Mouse (Mus musculus) embryonic facial prominence, embryonic 13.5 days (tissue): Measurements from ENCODE around the gene Lcor. TPM values are rescaled to one million over a fixed set of nuclear protein-coding genes. Genes with fewer than 3 reads are reported as not detected.

Source experiments
- ATAC-seq: fragments of 200-750 bp; cut with Nextera tagmentation; 2 replicates; pipeline ENCODE4 v1.8.0; 2017; ENCODE audit warnings: low read depth; ENCODE audit not compliant: insufficient number of reproducible peaks, insufficient read depth, low FRiP score, low TSS enrichment
- H3K27ac ChIP-seq: fragments of 300-500 bp; sonication (generic); 2 replicates; pipeline ENCODE4 v1.5.1; 2015; ENCODE audit warnings: moderate library complexity, mild to moderate bottlenecking, inconsistent platforms
- H3K27me3 ChIP-seq: fragments of 300-500 bp; sonication (generic); 2 replicates; pipeline ENCODE4 v1.6.1; 2015; ENCODE audit warnings: mild to moderate bottlenecking, inconsistent platforms
- H3K36me3 ChIP-seq: fragments of 300-500 bp; sonication (generic); 2 replicates; pipeline ENCODE4 v1.6.1; 2015; ENCODE audit warnings: mild to moderate bottlenecking, inconsistent platforms
- H3K4me1 ChIP-seq: fragments of 300-500 bp; sonication (generic); 2 replicates; pipeline ENCODE4 v1.6.1; 2015; ENCODE audit warnings: inconsistent platforms
- H3K4me2 ChIP-seq: fragments of 300-500 bp; sonication (generic); 2 replicates; pipeline ENCODE4 v1.6.1; 2015; ENCODE audit warnings: moderate library complexity, mild to moderate bottlenecking, inconsistent platforms
- H3K4me3 ChIP-seq: fragments of 300-500 bp; sonication (generic); 2 replicates; pipeline ENCODE4 v1.5.1; 2015; ENCODE audit warnings: mild to moderate bottlenecking, inconsistent platforms
- H3K9ac ChIP-seq: fragments of 300-500 bp; sonication (generic); 2 replicates; pipeline ENCODE4 v1.6.1; 2015; ENCODE audit warnings: mild to moderate bottlenecking, inconsistent platforms
- H3K9me3 ChIP-seq: fragments of 300-500 bp; sonication (generic); 2 replicates; pipeline ENCODE4 v1.6.1; 2016; ENCODE audit warnings: inconsistent platforms
- whole genome bisulfite sequencing: fragments of 180-500 bp; shearing (Covaris S2); methylation state at CpG from one replicate; pipeline ENCODE4 v1.1.7; 2015; ENCODE audit warnings: mixed read lengths; 5-methylcytosine and 5-hydroxymethylcytosine counted together
- polyA plus RNA-seq: library from polyadenylated mRNA; unstranded; fragments of >200 nt; fragmentation: Nextera tagmentation; extraction: Ambion mirVana; gene quantifications from 2 replicates; pipeline ENCODE4 v1.2.1, GENCODE M21; 2015

Gene Lcor
- polyA plus RNA-seq, 1 experiment from 2014 or later, result 9.4 TPM

DNA sequence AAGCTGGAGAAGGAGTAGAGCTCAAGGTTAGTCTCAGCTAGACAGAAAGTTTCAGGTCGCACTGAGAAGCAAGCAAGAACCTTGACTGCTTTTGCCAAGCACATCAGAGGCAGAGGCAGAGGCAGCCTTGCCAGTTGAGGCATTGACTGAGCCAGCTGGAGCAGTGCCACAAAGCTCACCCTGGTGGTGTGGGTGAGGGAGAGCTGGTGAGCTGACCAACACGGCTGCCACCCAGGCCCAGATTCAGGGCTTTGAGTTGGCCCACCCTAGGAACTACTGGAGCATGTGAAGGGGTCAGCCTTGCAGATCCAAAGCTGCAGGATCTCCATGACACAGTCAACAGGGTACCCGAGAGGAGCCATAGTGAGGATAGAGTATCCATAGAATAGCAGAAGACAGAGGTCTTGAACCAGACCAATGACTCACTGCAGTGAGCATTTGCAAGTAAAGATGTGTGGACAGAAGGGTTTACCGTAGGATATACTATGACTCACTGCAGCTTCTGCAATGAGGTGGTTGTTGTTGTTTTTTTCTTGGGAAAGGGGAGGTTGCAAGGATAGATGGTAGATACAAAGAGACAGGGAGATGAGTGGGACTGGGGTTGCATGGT, 97.0 kb downstream of the Lcor start:
- peaks cover 31% of the 10 kb centered on the region for H3K36me3 ChIP-seq
- no peaks in the 10 kb centered on the region for H3K4me1 ChIP-seq
- H3K27me3 ChIP-seq, result no peaks in the 10 kb centered on the region
- no peak overlapping the region for H3K4me3 ChIP-seq
- no peak for ATAC-seq
- H3K4me2 ChIP-seq, result no peak overlapping the region
- no peak overlapping the region for H3K27ac ChIP-seq
- no peaks in the 10 kb centered on the region for H3K9me3 ChIP-seq
- WGBS, result 92% methylated on average over 4 of the region's 4 CpGs
- no peak overlapping the region for H3K9ac ChIP-seq

- H3K9me3 ChIP-seq, result no peaks in the 10 kb centered on the region
- H3K9ac ChIP-seq, result no peak within 1 kb of the TSS
- 90% methylated on average over 23 of the region's 23 CpGs for WGBS
- no peaks in the 10 kb centered on the region for H3K27me3 ChIP-seq
- H3K4me1 ChIP-seq, result no peaks in the 10 kb centered on the region
- H3K36me3 ChIP-seq, result peaks cover 46% of the 10 kb centered on the region
- no peak within 1 kb of the TSS for H3K4me2 ChIP-seq
- no peak for ATAC-seq
- H3K4me3 ChIP-seq, result no peak within 1 kb of the TSS
- no peak within 1 kb of the TSS for H3K27ac ChIP-seq
Measured at GRCm38 (mm10) chr19:41581706-41582420, 99.4 kb downstream of the Lcor start, which contains the start of gene Gm340. TSS of gene Gm340 (plus strand) at chr19:41582370.

DNA sequence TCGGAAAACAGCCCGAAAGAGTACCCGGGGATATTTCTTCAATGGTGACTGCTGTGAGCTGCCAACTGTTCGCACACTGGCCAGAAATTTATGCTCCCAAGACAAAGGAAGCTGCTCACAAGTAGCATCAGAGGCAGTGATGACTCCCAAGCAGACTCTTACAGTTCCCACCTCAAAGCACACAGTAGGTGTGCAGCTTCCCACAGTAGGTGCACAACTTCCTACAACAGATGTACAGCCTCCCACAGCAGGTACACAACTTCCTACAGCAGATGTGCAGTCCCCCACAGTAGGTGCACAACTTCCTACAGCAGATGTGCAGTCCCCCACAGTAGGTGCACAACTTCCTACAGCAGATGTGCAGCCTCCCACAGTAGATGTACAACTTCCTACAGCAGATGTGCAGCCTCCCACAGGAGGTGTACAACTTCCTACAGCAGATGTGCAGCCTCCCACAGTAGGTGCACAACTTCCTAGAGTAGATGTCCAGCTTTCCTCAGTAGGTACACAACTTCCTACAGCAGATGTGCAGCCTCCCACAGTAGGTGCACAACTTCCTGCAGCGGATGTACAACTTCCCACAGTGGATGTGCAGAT, 100.6 kb downstream of the Lcor start:
- Histone ChIP-seq H3K27me3 (no peaks in the 10 kb centered on the region), H3K9me3 (no peaks in the 10 kb centered on the region), H3K4me2 (no peak overlapping the region), H3K4me3 (no peak overlapping the region), H3K36me3 (peaks cover 46% of the 10 kb centered on the region), H3K27ac (no peak overlapping the region), H3K4me1 (no peaks in the 10 kb centered on the region), H3K9ac (no peak overlapping the region)
- no peak for ATAC-seq
- 97% methylated on average over 5 of the region's 5 CpGs for WGBS

GRCm38 (mm10) chr19:41586752-41587151, 104.3 kb downstream of the Lcor start:
- WGBS, result 95% methylated on average over 10 of the region's 10 CpGs
- Histone ChIP-seq H3K36me3 (peaks cover 42% of the 10 kb centered on the region), H3K27ac (no peak overlapping the region), H3K4me3 (no peak overlapping the region), H3K27me3 (no peaks in the 10 kb centered on the region), H3K9me3 (no peaks in the 10 kb centered on the region), H3K4me2 (no peak overlapping the region), H3K4me1 (peaks cover 3% of the 10 kb centered on the region; the same call in 1 of the 2 replicates), H3K9ac (no peak overlapping the region)
- ATAC-seq, result no peak

DNA sequence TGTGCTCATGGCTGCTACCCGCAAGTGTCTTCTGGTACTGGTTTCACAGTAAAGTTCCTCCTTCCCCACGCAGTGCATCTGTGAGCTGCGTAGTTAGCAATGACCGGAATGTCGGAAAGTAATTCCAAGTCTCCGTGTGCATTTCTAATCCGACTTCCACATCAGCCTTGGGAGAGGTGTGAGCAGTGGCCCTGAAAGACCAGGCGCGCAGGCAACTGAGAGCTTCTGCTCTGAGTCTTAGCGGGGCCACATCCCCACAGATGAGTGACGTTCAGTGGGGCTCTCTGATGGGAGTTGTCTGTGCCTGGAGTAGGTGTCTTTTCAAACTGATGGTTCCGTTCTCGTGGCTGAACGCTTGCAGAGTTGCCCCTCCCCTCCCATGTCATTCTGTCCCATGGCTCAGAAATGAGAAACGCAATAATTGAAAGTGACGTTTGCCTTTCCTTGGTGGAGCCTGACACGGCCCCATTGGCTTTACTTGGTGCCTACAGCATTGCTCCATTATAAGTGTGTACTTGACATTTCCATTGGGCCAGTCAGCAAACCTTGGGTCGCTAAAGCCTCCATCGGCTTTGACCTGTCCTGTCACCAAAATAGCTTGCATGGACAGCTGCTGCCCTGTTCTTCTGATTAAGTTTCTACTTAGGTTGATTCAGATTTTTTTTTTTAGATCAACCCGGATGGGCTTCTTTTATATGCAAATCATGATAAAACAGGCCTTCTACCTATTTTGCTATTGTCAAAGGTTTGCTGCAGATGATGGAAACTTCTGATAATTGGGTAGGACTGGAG, 105.2 kb downstream of the Lcor start:
- H3K27me3 ChIP-seq, result no peaks in the 10 kb centered on the region
- H3K4me2 ChIP-seq, result no peak overlapping the region
- no peak overlapping the region for H3K27ac ChIP-seq
- peaks cover 33% of the 10 kb centered on the region for H3K36me3 ChIP-seq
- peaks cover 8% of the 10 kb centered on the region; the same call in 1 of the 2 replicates for H3K4me1 ChIP-seq
- H3K9ac ChIP-seq, result no peak overlapping the region
- no peak for ATAC-seq
- WGBS, result 86% methylated on average over 20 of the region's 20 CpGs
- H3K9me3 ChIP-seq, result no peaks in the 10 kb centered on the region
- H3K4me3 ChIP-seq, result no peak overlapping the region

DNA sequence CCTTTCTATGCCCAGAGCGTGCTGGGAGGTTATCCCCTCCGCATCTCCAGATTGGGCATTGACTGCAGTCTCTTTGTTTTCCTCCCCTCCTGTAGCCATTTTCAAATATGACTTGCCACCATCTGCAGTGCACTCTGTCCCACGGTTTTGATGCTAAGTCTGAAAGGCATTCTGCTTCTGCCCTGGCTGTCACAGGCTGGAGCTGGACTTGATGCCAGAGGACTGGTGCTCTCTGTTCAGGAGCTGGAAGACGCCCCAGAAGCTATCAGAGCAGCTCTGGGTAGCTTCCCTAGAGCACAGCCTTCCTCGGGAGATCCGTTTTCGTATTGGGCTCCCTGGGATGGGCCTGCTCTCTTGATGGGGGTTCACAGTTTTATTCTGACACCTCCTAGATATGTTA, 106.6 kb downstream of the Lcor start:
- 82% methylated on average over 7 of the region's 7 CpGs for WGBS
- no peaks in the 10 kb centered on the region for H3K9me3 ChIP-seq
- no peaks in the 10 kb centered on the region for H3K27me3 ChIP-seq
- ATAC-seq, result no peak
- H3K36me3 ChIP-seq, result peaks cover 19% of the 10 kb centered on the region
- no peak overlapping the region for H3K9ac ChIP-seq
- peaks cover 8% of the 10 kb centered on the region; the same call in 1 of the 2 replicates for H3K4me1 ChIP-seq
- no peak overlapping the region for H3K27ac ChIP-seq
- H3K4me3 ChIP-seq, result no peak overlapping the region
- no peak overlapping the region for H3K4me2 ChIP-seq

GRCm38 (mm10) chr19:41589681-41590080, 107.2 kb downstream of the Lcor start:
- H3K27ac ChIP-seq, result no peak overlapping the region
- ATAC-seq, result no peak
- no peaks in the 10 kb centered on the region for H3K9me3 ChIP-seq
- no peaks in the 10 kb centered on the region for H3K27me3 ChIP-seq
- no peak overlapping the region for H3K4me3 ChIP-seq
- no peak overlapping the region for H3K9ac ChIP-seq
- H3K4me2 ChIP-seq, result no peak overlapping the region
- 80% methylated on average over 8 of the region's 8 CpGs for WGBS
- H3K4me1 ChIP-seq, result peaks cover 11% of the 10 kb centered on the region; the same call in 1 of the 2 replicates
- H3K36me3 ChIP-seq, result peaks cover 12% of the 10 kb centered on the region

DNA sequence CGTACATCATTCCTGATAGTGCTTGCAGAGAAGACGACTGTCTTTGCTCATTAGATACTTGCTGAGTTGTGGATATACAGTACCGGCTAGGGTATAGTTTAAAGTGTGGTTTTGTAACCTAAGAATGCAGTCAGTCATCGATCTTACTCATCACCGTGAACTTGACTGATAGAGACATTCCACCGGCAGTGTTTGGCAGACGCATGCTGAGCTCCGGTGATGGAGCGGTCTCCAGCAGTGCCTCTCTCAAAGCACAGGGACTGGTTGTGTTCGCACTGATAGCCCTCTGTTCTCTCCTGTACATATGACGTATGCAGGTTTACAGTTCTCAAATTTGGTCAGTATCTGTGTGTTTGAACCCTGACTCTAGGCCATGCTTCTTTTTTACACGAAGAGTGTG, 109.4 kb downstream of the Lcor start:
- ATAC-seq, result no peak
- no peaks in the 10 kb centered on the region for H3K9me3 ChIP-seq
- no peak overlapping the region for H3K27ac ChIP-seq
- H3K36me3 ChIP-seq, result no peaks in the 10 kb centered on the region
- H3K27me3 ChIP-seq, result no peaks in the 10 kb centered on the region
- peaks cover 12% of the 10 kb centered on the region; the same call in 1 of the 2 replicates for H3K4me1 ChIP-seq
- H3K4me2 ChIP-seq, result no peak overlapping the region
- 74% methylated on average over 12 of the region's 12 CpGs for WGBS
- no peak overlapping the region for H3K4me3 ChIP-seq
- H3K9ac ChIP-seq, result no peak overlapping the region

DNA sequence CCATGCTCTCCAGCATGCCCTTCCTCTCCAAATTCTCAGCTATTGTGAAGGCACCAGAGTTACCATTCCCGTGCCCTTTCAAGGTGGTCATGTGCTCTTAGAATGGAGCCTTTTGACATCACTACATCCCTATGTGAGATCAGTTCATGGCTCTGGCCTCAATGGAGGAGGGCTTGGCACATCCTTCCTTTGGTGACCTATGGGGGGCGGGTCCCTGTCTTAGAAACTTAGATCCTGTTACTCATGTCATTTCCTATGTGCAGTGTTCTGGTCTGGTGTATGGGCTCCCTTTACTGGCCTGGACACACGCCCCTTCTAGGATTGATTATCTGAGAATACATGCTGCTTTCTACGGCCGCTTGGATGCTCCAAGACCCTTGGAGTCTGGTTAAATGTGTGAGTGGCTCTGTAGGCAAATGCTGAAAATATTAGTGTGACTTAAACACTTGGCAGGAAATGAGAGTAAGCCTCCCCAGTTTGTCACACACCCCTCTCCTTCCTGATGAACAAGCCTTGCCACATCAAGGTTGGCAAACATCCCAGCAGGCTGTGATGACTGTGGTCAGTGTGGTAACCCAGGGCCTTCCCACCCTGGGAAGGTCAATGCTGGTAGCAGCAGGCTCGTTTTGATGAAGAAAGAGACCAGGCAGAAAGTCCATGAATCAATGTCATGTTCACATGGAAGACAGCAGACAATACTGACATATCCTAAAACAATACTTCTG, 114.9 kb downstream of the Lcor start:
- Histone ChIP-seq H3K4me2 (no peak overlapping the region), H3K36me3 (no peaks in the 10 kb centered on the region), H3K27me3 (no peaks in the 10 kb centered on the region), H3K4me1 (peaks cover 3% of the 10 kb centered on the region; the same call in 1 of the 2 replicates), H3K9me3 (no peaks in the 10 kb centered on the region), H3K27ac (no peak overlapping the region), H3K4me3 (no peak overlapping the region), H3K9ac (no peak overlapping the region)
- WGBS, result 84% methylated on average over 6 of the region's 6 CpGs
- no peak for ATAC-seq

DNA sequence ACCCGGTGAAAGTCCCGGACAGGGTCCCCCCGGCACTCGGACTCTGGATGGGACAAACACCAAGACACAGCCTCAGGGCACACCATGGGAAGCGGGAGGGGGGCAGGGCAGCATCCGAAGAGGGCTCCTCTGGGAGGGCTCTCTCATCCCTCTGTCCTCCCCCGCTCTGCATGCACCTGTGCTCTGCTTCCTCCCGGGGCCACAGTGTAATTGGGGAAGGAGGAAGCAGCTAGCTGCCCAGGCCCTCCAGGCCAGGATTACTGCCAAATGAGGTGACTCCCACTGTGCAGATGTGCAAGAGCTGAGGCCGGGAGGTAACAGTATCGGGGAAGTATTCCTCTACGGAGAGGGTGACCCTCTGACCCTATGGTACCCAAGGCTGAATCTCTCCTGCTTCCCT, 118.2 kb downstream of the Lcor start:
- H3K4me3 ChIP-seq, result no peak overlapping the region
- ATAC-seq, result no peak
- WGBS, result 19% methylated on average over 11 of the region's 11 CpGs
- no peaks in the 10 kb centered on the region for H3K4me1 ChIP-seq
- H3K9ac ChIP-seq, result no peak overlapping the region
- H3K4me2 ChIP-seq, result no peak overlapping the region
- H3K36me3 ChIP-seq, result no peaks in the 10 kb centered on the region
- no peak overlapping the region for H3K27ac ChIP-seq
- H3K27me3 ChIP-seq, result no peaks in the 10 kb centered on the region
- H3K9me3 ChIP-seq, result 0 out of 2 replicates have a peak, but pooled peaks cover 5% of the 10 kb centered on the region
